12 mouse cellular contexts compared by ENCODE assay signal in the genomic region with DNA sequence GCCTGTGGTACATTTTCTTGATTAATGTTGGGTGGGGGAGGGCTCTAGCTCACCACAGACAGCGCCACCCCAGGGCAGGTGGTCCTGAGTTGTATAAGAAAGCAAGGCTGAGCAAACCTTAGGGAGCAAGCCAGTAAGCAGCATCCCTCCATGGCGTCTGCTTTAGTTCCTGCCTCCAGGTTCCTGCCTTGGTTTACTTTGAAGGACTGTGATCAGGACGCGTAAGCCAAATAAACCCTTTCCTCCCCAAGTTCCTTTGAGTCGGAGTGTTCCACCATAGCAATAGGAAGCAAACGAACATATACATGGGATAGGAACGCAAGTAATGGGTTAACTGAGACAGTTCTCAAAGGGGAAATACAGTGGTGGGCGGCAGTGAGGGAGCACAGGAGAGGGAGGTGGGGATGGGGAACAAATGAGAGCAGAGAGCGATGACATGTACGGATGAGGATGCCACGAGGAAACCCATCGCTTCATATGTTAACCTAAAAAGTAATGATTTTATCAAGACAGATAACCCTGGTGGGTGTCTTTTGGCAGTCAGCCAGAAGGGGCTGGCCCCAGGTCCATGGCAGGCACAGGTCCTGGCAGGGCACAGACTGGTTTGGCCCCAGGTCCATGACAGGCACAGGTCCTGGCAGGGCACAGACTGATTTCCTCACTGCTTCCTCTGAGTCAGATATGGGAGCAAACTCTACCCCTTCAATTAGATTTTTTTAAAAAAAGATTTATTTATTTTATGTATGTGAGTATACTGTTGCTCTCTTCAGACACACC. TPM values are rescaled to one million over a fixed set of nuclear protein-coding genes. Genes with fewer than 3 reads are reported as not detected.
DNase-seq lines count a peak whose midpoint lies in the region; ATAC-seq and TF ChIP-seq lines count a peak whose summit lies in the region.
"Had no signal": no experiment of that assay in that cellular context is flagged by ENCODE, and none has a peak within 500 bp of the region (broad histone marks: within the 10 kb centered on the region; RNA-seq: fewer than 3 reads in every experiment).

No protein-coding gene starts in this region.

- H3K4me2 ChIP-seq in heart, embryonic 11.5 days: no peak overlapping the region
- no peak overlapping the region for H3K4me2 ChIP-seq in liver, postnatal 0 days (ENCODE audit: low read depth, low read length)
- H3K4me2 ChIP-seq in liver, embryonic 12.5 days: no peak overlapping the region
- no peak overlapping the region for H3K4me2 ChIP-seq in lung, postnatal 0 days (replicated peaks; ENCODE audit: low read depth, low read length)
- H3K4me2 ChIP-seq: forebrain, embryonic 12.5 days had no signal

- H3K9ac ChIP-seq in heart, embryonic 11.5 days (ENCODE audit: low read depth, low read length): no peak overlapping the region
- H3K9ac ChIP-seq in liver, postnatal 0 days (replicated peaks): no peak overlapping the region
- H3K9ac ChIP-seq in liver, embryonic 12.5 days: no peak overlapping the region
- no peak overlapping the region for H3K9ac ChIP-seq in lung, postnatal 0 days (replicated peaks; ENCODE audit: low read depth)
- H3K9ac ChIP-seq: forebrain, embryonic 12.5 days had no signal

- no peak for ATAC-seq in heart, embryonic 11.5 days (replicated peaks; ENCODE audit: insufficient number of reproducible peaks, low FRiP score, low TSS enrichment)
- ATAC-seq in liver, postnatal 0 days: no peak
- no peak for ATAC-seq in liver, embryonic 12.5 days
- no peak for ATAC-seq in lung, postnatal 0 days

- no peaks in the 10 kb centered on the region for H3K36me3 ChIP-seq in heart, embryonic 11.5 days (ENCODE audit: control insufficient read depth, insufficient read depth, low read length)
- no peaks in the 10 kb centered on the region for H3K36me3 ChIP-seq in liver, postnatal 0 days (replicated peaks; ENCODE audit: insufficient read depth, low read length)
- no peaks in the 10 kb centered on the region for H3K36me3 ChIP-seq in liver, embryonic 12.5 days
- H3K36me3 ChIP-seq in lung, postnatal 0 days (ENCODE audit: insufficient read depth, low read length): no peaks in the 10 kb centered on the region
- H3K36me3 ChIP-seq: forebrain, embryonic 12.5 days had no signal

- peaks cover 13% of the 10 kb centered on the region for H3K4me1 ChIP-seq in heart, embryonic 11.5 days (ENCODE audit: control insufficient read depth, insufficient read depth, low read length)
- H3K4me1 ChIP-seq in liver, postnatal 0 days (ENCODE audit: insufficient read depth): no peaks in the 10 kb centered on the region; the same call in 1 of the 2 replicates
- H3K4me1 ChIP-seq in liver, embryonic 12.5 days: no peaks in the 10 kb centered on the region
- peaks cover 4% of the 10 kb centered on the region; the same call in 1 of the 2 replicates for H3K4me1 ChIP-seq in lung, postnatal 0 days (ENCODE audit: insufficient read depth, low read depth, low read length)

- no peak for TF ChIP-seq EP300 in liver, postnatal 0 days (IDR thresholded peaks at IDR 0.05; ENCODE audit: low read depth)
- no peak for TF ChIP-seq EP300 in lung, postnatal 0 days (IDR thresholded peaks at IDR 0.05)

- no peak for DNase-seq in heart, adult 18-20 months
- DNase-seq in liver, postnatal 0 days: peak; percentile 33
- peak; percentile 85 for DNase-seq in adrenal gland, postnatal 14 days
- peak; percentile 58 for DNase-seq in lung, postnatal 0 days (ENCODE audit: low spot score)
- no peak for DNase-seq in Muller cell, postnatal 12 days (ENCODE audit: inconsistent ontology term)
- DNase-seq in cerebellum, adult 11 months: no peak
- DNase-seq: cerebellum, postnatal 36 days; kidney, adult 9 months; thymus, postnatal 36 days had no signal

- TF ChIP-seq CTCF in liver, postnatal 0 days (IDR thresholded peaks at IDR 0.05; ENCODE audit: low read depth): no peak
- TF ChIP-seq CTCF in lung, postnatal 0 days (IDR thresholded peaks at IDR 0.05): no peak

- 79% methylated on average over 12 of the region's 12 CpGs for WGBS in heart, embryonic 11.5 days (ENCODE audit: insufficient replicate concordance)
- WGBS in liver, postnatal 0 days (ENCODE audit: insufficient replicate concordance): 86% methylated on average over 12 of the region's 12 CpGs
- WGBS in liver, embryonic 12.5 days (ENCODE audit: insufficient replicate concordance): 79% methylated on average over 12 of the region's 12 CpGs
- WGBS in lung, postnatal 0 days: 67% methylated on average over 12 of the region's 12 CpGs

- H3K27me3 ChIP-seq in heart, embryonic 11.5 days (ENCODE audit: control insufficient read depth, insufficient read depth, low read length): no peaks in the 10 kb centered on the region
- no peaks in the 10 kb centered on the region for H3K27me3 ChIP-seq in liver, postnatal 0 days (ENCODE audit: insufficient read depth, low read length)
- H3K27me3 ChIP-seq in liver, embryonic 12.5 days (replicated peaks): no peaks in the 10 kb centered on the region
- H3K27me3 ChIP-seq in lung, postnatal 0 days (replicated peaks; ENCODE audit: insufficient read depth, low read length): no peaks in the 10 kb centered on the region
- H3K27me3 ChIP-seq: forebrain, embryonic 12.5 days had no signal

- peak overlapping the region; percentile 92 for H3K27ac ChIP-seq in heart, embryonic 11.5 days (ENCODE audit: low read depth, low read length)
- H3K27ac ChIP-seq in liver, postnatal 0 days (ENCODE audit: low read depth): no peak overlapping the region
- no peak overlapping the region for H3K27ac ChIP-seq in liver, embryonic 12.5 days
- no peak overlapping the region; the same call in 1 of the 2 replicates for H3K27ac ChIP-seq in lung, postnatal 0 days (ENCODE audit: low read length)

- H3K9me3 ChIP-seq in heart, embryonic 11.5 days (replicated peaks; ENCODE audit: control insufficient read depth, low read length): peaks cover 4% of the 10 kb centered on the region; the same call in 1 of the 2 replicates
- no peaks in the 10 kb centered on the region; the same call in 1 of the 2 replicates for H3K9me3 ChIP-seq in liver, postnatal 0 days (ENCODE audit: low read length)
- H3K9me3 ChIP-seq in liver, embryonic 12.5 days (replicated peaks): no peaks in the 10 kb centered on the region
- H3K9me3 ChIP-seq in lung, postnatal 0 days (ENCODE audit: low read length): no peaks in the 10 kb centered on the region

- no peak overlapping the region for H3K4me3 ChIP-seq in heart, embryonic 11.5 days (ENCODE audit: low read depth, low read length)
- no peak overlapping the region for H3K4me3 ChIP-seq in liver, postnatal 0 days (ENCODE audit: low read depth, low read length)
- H3K4me3 ChIP-seq in liver, embryonic 12.5 days: no peak overlapping the region
- H3K4me3 ChIP-seq in lung, postnatal 0 days (ENCODE audit: low read depth, low read length): no peak overlapping the region
- H3K4me3 ChIP-seq: forebrain, embryonic 12.5 days had no signal

RNA-seq across cellular contexts. Expression of a gene that starts 27.2 kb away (rescaled TPM):
- 37.6 and 44.8 TPM in 2 replicates for polyA plus RNA-seq in heart, embryonic 11.5 days (2014; fragmentation: Nextera tagmentation; extraction: Ambion mirVana)
- 10 to 100 TPM; 25.0 to 32.3 TPM for total RNA-seq in heart, adult 18-20 months (2021)
- polyA plus RNA-seq in liver, postnatal 0 days (2015; fragmentation: Nextera tagmentation; extraction: Ambion mirVana): 26.8 and 28.9 TPM in 2 replicates
- 24.7 and 29.8 TPM in 2 replicates for polyA plus RNA-seq in liver, embryonic 12.5 days (2016; fragmentation: Nextera tagmentation; extraction: Ambion mirVana)
- total RNA-seq in adrenal gland, postnatal 14 days (2021): 57.5 and 68.3 TPM in 2 replicates
- 49.7 and 59.6 TPM in 2 replicates for polyA plus RNA-seq in lung, postnatal 0 days (2015; fragmentation: Nextera tagmentation; extraction: Ambion mirVana)

Comparison
In these comparisons a context has a peak if more than half of its experiments do, and no peak if none do; other contexts are left out.
1. DNase-seq: peak in liver, postnatal 0 days (single experiment), adrenal gland, postnatal 14 days (single experiment) and lung, postnatal 0 days (single experiment); none in heart, adult 18-20 months (0 of 2), Muller cell, postnatal 12 days (single experiment) and cerebellum, adult 11 months (single experiment).